Mouse (Mus musculus) T-cell, adult 2 months (primary cell): Measurements from ENCODE around the gene Clk2.

Experiments
- DNase-seq: peaks from one replicate; pipeline ENCODE4 v3.0.0; 2022; ENCODE audit warnings: low spot score

Gene Clk2

DNA sequence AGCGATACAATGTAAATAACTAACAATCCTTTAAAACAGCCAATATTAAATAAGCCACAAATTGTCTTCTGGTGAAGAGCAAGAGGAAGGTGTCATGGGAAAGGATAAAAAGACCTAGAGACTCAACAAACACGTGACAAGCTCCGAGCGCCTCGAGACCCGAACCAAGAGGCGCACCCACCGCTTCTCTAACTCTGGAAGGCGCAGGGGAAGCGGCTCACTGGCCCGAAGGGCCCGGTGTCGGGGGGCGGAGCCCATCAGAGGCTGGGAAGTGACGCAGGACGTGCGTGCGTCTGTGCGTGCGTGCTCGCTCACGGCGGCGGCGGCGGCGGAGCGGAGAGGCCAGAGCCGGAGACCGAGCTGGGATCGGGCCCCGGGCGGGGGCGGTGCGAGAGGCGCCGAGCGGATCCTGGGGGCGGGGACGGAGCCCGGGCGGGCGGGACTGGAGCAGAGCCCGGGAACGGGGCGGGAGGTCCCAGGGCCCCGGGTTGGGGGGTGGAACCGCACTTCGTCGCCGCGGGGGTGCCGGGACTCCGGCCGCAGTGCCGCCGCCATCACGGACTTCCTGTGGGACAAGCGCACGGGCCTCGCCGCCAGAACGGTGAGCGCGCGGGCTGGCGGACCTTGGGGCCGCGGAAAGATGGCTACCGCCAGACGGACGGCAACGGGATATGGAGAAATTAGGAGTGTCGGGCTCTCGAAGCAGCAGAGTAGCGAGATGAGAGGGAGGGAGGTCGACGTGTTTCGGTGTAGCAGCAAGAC, at the start of gene Clk2:
Gene Clk2 (plus strand): TSS at position 290 of the 762 bp plus-strand sequence.
- DNase-seq = peak; percentile 95

DNA sequence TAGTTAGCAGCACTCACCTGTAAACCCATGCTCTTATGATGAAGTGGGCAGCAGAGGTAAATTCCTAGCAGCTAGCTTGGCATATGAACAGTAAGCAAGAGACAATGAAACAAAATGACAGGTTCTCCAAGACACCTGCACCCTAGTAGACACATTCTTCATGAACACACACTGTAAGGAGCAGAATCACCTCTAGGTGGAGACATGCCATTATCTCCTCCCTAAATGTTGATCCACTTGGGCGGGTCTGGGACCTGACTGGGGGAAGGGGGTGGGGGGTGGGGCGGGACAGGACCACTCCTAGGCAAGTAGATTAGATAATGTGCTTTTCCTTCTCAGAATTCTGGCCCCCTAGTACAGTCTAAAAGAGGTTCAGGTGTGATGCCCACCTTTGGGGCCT, 49.1 kb upstream of the Clk2 start:
- DNase-seq = peak; percentile 35

DNA sequence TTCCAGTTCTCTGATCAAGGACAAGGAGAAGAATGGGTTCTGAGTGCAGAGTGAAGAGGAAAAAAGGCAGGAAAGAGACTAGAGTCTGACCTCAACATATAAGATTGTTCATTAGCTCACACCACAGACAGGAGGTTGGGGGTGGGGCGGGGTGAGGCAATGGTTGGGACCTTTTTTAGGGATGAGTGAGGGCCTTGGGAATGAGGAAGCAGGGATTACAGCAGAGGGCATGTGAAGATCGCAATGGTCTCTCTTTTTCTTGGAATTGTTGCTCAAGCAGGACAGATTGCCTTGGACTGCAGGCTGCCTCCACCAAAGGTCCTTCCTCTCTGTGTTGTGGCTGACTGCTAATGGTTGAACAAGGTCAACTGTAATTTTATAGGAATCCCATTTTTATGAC, 41.3 kb upstream of the Clk2 start:
- no peak for DNase-seq

DNA sequence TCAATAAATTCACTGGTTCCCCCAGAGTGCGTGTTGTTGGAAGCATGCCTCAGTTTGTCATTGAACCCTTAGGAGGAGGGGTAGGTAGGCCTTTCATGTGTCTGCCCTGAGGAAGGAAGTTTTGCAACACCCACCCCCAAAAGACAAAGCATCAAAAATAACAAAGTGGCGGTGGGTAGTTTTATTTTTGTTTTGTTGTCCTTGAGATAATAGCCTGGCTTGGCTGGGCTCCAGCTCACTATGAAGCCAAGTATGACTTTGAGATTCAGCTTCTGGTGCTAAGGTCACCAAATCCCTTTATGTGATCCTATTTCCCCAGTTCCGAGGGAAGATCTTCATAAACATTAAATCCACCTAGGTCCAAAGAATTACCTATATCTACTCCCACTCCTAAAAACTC, 40.4 kb upstream of the Clk2 start:
- no peak for DNase-seq

DNA sequence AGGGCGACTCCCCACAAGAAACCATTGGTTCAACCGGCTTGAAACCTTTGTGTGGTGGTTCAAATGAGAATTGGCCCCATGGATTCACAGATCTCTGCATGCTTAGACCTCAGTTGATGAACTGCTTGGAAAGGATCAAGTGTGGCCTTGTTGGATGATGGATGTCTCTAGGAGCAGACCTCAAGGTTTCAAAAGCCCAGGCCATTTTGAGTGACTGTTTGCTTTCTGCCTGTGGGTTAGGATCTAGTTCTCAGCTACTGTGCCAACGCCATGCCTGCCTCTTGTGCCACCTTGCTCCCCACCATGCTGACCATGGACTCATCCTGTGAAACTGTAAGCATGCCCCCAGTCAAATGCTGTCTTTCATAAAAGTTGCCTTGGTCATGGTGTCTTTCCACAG, 38.6 kb upstream of the Clk2 start:
- DNase-seq = no peak

DNA sequence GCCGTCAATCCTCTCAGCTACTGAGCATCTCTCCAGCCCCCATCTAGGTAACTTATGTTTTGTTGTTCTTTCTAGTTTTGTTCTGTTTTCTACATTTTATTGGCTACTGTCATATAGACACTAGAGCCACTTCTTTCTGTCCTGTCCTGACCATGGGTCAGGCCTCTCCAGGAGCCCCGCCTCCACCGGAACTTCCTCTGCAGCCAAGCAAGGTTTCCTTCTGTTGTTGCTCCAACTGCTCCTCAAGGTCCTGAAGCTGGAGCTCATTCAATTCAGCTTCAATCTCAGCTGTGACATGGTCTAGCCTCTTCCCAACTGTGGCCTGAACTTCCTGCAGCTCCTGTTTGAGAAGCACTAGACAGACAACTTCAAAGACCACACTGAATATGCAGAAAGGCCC, 34.7 kb upstream of the Clk2 start:
- no peak for DNase-seq

DNA sequence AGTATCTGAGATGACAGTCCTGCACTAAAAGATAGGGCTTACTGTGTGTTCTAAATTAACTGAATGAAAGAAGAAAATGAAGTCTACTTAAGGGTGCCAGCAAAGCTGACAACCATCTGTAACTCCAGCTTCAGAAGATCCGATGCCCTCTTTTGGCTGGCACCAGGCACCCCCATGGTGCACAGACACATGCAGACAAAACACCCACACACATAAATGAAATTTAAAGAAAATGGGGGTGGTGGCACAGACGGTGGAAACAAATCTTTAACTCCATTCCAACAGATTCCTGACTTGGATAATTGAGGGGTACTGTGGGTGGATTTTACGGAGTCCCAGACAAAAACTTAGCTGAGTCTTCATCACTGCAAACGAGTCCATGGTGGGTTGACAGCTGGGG, 32.8 kb upstream of the Clk2 start:
- DNase-seq = no peak

DNA sequence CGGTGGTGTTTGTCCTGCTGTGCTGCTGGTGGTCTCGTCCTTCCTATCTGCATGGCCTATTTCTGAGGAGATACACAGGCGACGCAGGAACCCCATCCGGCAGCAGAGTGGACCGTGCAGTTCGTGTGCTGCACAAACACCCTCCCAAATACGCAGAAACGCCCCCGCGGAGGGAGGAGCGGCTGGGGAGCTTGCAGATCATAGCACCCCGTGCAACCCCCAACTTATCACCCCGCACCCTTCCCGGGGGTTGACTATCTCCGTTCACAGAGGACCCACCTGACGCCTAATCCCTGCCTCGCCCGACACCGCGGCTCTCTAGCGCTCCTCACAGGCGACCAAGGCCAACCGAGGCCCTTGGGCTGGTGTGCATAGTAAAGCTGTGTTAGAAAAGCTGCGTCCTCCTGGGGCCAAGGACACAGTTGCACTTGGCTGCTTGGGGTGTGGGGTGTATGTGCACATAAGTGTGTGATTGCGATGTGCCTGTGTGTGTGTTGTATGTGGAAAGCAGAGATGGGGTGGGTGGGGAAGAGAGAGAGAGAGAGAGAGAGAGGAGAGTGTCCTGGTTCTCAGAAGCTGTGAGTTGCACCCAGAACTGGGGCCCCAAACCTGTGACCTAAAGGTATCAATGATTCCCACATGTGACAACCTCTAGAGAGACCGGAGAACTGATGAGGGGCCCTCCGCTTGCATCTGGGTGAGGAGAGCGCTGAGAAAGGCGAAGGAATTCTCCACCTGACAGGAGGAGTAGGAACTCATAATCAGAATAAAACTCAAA, 32.1 kb upstream of the Clk2 start:
- DNase-seq = peak; percentile 18

DNA sequence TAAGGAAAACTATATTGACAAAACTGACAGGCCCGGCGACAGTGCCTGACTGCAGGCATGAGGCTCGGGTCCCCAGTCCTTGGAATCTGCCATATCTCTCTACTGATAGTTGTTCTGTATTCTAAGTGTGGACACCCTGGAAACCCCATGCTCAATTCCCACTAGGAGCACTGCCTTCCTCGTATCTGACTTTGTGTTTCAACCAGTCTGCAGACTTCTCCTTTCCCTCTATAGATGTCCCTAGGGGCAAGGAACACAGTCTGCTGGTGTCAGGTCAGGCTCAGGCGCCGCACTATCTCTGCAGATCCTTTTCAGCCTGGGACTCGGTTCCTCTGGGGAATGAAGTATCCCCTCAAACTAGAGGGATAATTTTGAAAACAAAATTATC, 31.5 kb upstream of the Clk2 start:
- DNase-seq = no peak

DNA sequence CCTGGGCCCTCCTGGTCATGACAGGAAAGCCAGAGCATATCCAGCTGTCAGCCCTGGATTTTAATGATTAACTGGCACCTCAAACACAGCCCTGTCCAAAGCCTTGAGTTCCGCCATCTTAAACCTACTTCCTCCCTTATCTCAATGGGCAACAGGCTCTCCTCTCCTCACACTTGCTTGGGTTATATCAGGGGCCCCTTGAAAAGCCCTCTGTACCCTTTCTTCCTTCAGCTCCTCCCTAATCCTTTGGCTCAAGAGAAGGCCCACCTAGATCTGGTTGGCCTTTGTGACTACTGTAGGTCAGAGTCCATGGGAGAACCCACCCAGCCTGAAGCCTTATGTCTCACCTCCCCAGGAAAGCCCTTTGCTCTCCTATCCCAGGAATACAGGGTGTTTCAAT, 30.8 kb upstream of the Clk2 start:
- DNase-seq = no peak

DNA sequence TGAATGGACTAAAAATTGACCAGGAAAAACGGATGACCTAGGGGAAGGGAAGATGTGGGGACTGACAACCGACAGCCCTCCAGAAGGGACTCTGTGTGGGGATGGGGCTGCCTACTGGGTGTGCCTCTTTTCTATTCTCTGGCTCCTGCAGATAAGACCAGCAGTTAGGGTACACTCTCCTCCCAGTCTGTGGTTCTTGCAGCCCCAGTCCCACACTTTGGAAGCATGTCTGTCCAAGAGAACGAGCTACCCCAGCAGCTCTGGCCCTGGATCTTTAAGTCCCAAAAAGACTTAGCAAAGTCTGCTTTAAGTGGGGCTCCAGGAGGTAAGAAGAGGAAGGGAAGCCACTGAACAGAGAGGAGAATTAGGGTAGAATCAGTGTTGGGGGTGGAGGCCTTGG, 28.6 kb upstream of the Clk2 start, which contains the start of gene Pklr:
Gene Pklr (plus strand): TSS at position 185 of the 400 bp plus-strand sequence.
- no peak for DNase-seq

DNA sequence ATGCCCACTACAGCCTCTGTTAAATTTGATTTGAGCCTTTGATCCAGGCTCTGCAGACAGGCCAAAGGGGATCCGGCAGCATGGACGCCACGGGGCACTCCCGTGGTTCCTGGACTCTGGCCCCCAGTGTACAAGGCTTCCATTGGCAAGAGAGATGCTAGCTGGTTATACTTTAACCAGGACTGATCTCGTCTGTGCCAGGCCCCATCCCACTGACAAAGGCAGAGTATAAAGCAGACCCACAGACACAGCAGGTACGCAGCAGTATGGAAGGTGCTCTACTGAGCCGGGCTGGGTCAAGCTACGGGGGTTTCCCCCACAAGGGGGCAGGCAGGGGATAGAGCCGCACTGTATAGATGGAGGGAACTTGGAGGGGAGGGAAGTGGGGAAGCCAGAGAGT, 28.2 kb upstream of the Clk2 start:
- peak; percentile 17 for DNase-seq

DNA sequence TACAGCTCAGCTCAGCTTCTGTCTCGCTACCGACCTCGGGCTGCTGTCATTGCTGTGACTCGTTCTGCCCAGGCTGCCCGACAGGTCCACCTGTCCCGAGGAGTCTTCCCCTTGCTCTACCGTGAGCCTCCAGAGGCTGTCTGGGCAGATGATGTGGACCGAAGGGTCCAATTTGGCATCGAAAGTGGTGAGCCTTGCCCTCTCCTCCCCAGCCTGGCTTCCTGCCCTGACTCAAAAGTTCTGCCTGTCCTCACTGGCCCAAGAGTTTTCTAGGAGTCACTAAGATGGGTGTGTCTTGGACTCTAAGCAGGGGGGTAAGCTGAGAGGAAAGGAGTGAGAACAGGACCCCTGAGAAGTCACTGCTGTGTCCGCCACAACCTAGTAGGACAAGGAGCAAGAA, 19.8 kb upstream of the Clk2 start:
- DNase-seq = no peak

DNA sequence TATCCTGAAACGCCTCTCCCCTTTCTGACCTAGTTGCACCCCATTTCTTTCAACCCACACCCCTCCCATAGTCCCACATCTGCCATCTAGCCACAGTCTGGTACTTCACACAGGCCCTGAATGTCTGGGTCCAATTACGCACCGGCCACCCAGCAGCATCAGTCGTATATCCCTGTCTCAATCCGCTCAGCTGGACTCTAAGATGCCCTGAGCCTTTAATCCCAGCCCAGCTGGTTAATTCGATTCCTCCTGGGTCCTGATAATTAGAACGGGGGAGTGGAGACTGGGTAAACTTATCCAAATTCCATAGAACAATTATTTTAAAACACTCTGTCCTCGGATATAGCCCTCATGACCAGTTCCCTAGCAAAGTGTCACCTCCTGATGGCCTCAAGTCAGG, 19.0 kb upstream of the Clk2 start:
- DNase-seq = no peak

DNA sequence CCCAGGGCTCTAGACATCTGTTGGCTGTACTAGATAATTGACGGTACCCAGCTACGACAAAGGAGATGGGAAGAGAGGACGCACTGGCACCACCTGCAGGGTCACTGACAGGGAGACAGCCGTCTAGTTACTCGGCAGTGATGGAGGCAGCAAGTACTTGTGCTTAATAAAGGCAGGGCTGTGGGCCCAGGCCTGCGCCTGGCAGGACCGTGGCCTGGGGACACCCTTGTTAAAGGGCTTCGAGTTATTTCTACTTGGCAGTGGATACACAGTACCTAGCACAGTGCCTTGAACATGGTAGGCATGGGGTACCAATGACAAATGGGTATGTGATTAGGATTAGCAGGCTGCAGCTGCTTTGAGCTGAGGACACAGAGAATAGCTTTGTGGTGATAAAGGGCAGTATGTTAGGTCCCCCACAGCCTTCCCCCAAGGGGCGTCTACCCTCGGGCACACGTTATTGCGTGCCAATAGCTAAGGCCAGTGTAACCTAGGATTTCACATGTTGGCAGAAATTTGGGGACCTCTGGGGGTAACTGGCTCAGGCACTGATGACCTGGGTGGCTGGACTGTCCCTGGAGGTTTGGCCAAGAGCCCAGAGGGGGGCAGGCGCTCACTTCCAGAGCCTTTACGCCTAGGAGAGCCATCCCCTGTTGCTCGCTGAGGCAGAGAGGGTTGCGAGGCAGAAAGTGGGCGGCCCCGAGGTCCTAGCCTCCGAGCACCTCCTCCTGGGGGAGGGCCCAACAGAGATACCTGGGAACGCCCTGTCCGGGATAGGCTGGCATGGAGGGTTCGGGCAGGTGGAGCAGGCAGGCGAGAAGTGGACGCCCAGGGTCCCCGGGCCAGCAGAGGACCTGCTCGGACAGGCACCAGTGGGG, 17.3 kb upstream of the Clk2 start:
- no peak for DNase-seq

DNA sequence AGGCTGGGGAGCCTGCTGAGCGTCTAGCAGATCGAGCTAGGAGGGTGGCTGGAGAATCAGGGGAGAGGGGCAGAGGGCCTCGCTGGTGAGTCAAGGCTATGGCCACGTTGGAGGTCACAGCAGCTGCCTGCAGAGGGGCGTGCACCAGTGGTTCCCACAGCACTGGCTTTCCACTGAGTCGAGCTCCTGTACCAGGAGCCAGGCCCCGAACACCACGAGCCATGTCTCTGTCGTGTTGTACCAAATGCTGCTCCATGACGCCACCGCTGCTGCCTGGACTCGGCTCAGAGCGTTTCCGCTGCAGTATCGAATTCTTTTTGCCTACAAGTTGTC, 16.6 kb upstream of the Clk2 start:
- no peak for DNase-seq

DNA sequence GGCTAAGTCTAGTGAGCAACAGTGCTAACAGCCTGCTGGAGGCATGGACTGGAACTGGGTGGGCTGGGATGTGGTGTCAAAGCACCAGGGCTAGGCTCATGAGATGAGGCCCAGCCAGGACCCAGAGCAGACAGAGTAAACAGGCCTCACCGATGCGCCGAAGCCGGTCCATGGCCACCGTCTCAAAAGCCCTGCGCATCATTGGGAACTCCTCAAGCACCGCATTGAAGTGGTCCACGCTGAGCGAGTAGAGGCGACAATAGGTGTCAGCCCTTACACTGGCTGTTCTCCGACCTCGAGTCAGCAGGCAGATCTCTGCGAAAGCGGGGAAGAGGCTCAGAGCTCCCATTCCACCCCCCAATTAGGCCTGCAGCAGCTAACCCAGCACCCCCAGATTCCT, 16.0 kb upstream of the Clk2 start:
- no peak for DNase-seq

DNA sequence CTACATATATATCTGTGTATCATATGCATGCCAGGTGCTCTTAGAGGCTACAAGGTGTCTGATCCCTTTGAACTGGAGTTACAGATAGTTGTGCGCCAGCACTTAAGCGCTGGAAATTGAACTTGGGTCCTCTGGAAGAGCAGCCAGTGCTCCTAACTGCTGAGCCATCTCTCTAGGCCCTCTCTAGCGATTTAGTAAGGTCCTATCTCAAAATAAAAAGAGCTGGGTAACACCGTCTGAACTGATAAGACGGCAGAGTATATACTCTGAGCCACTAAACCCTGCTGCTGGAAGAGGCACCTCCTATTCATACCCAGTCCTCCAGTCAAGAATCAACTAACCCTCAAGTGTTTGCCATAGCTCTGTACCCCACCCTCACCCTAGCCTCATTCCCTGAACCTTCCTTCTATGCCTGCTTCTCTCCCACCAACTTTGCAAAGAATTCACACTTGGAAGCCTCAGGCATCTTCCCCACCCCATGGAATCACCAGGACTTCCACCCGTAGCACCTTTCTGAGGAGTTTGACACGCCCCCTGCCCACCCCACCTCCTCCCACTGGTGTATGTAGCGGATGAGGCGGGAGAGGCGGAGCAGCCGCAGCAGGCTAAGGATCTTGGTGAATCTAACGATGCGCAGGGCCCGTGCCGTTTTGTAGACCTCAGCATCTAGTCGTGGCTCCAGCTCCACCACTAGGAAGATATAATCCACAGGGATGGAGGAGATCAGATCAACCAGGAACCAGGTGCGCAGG, 12.3 kb upstream of the Clk2 start:
- DNase-seq = no peak

DNA sequence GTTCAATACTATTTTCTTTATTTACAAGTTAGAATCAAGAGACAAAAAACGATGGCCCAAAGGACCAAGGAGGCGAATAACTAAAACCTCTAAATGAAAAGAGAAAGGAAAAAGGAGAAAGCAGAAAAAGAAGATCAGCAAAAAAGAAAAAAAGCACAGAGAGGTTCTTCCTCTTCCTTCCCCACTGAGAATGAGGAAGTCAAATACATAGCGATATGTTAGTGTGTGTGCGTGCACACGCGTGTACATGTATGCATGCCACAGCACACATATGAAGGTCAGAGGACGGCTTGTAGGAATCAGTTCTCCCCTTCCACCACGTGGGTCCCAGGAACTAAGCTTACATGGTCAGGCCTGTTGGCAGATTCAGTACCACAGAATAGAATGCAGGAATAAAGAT, 7.6 kb upstream of the Clk2 start:
- no peak for DNase-seq

DNA sequence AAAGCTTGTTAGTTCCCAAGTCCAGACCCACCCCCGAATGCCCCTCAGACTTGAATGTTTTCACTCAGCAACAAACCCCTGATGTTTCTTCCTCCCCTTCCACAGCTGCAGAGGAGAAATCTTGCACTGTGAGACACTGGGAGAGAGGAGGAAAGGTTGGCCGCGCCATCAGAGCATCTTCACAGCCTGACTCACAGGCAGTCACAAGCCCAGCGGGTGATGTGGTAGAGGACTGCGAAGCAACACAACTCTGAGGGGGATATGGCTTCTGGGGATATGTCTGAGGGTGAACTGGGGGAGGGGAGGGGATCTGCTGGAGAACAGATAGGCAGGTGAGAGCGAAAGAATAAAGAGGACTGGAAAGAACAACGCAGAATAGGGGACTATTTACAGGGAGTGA, 5.9 kb upstream of the Clk2 start:
- DNase-seq = no peak

DNA sequence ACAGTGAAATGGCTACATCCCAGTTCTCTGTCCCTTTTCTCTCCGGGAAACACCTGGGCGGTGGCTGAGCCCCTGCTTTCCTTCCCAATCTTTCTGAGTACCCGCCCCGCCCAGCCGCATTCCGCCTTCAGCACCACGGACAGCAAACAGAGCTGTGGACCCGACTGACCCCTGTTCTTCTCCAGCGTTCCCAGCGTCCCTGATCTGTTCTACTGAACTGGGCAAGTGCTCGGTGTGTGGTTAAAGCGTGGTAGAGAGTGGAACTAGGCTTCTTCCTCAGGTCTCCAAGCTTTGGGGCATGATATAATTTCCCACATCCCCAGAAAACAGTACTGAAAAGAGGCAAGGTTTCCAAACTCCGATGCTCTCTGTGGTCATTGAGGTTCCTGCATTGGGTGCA, 5.4 kb upstream of the Clk2 start:
- no peak for DNase-seq
